ENCODE assay signal across 23 mouse cellular contexts in the genomic region with DNA sequence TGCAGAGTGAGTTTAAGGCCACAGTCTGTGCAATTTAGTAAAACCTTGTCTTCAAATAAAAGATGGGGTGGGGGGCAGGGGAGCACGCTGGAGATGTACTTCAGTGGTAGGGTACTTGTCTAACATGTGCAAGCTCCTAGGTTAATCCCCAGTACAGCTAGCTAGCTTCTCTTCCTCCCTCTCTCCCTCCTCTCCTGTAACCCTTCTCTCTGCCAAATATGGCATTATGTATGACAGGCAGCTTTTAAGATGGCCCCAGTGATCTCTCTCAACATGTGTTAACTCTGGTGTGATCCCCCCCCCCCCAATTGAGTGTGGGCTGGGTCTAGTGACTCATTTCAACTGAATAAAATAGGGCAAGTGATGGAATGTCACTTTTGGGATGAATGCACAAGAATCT. TPM values are rescaled to one million over a fixed set of nuclear protein-coding genes. Genes with fewer than 3 reads are reported as not detected.
DNase-seq lines count a peak whose midpoint lies in the region; ATAC-seq and TF ChIP-seq lines count a peak whose summit lies in the region.
"Had no signal": no experiment of that assay in that cellular context is flagged by ENCODE, and none has a peak within 500 bp of the region (broad histone marks: within the 10 kb centered on the region; RNA-seq: fewer than 3 reads in every experiment).

No protein-coding gene starts in this region.

- H3K27ac ChIP-seq in forebrain, embryonic 11.5 days (ENCODE audit: low read depth, low read length): no peak overlapping the region
- no peak overlapping the region for H3K27ac ChIP-seq in forebrain, embryonic 10.5 days
- H3K27ac ChIP-seq in intestine, embryonic 14.5 days (ENCODE audit: low read depth): no peak overlapping the region
- no peak overlapping the region for H3K27ac ChIP-seq in intestine, postnatal 0 days (ENCODE audit: low read depth, low read length)
- H3K27ac ChIP-seq in midbrain, embryonic 11.5 days (ENCODE audit: low read depth, low read length): no peak overlapping the region

- no peak for TF ChIP-seq CTCF in intestine, postnatal 0 days (IDR thresholded peaks at IDR 0.05; ENCODE audit: low read depth)

- 70% methylated on average over 1 of the region's 1 CpGs for WGBS in forebrain, embryonic 11.5 days
- WGBS in forebrain, embryonic 10.5 days: 100% methylated on average over 1 of the region's 1 CpGs
- WGBS in intestine, embryonic 14.5 days: 86% methylated on average over 1 of the region's 1 CpGs
- WGBS in intestine, postnatal 0 days: 75% methylated on average over 1 of the region's 1 CpGs
- 91% methylated on average over 1 of the region's 1 CpGs for WGBS in midbrain, embryonic 11.5 days

- no peaks in the 10 kb centered on the region for H3K27me3 ChIP-seq in forebrain, embryonic 11.5 days (ENCODE audit: control insufficient read depth, insufficient read depth, low read length)
- no peaks in the 10 kb centered on the region for H3K27me3 ChIP-seq in forebrain, embryonic 10.5 days (ENCODE audit: poor library complexity, severe bottlenecking)
- H3K27me3 ChIP-seq in intestine, embryonic 14.5 days (replicated peaks; ENCODE audit: control insufficient read depth, insufficient read depth, low read length): no peaks in the 10 kb centered on the region
- H3K27me3 ChIP-seq in intestine, postnatal 0 days (replicated peaks; ENCODE audit: control insufficient read depth, insufficient read depth, low read length): no peaks in the 10 kb centered on the region
- H3K27me3 ChIP-seq in myocyte (ENCODE audit: control insufficient read depth, insufficient read depth, insufficient read length): no peaks in the 10 kb centered on the region
- no peaks in the 10 kb centered on the region for H3K27me3 ChIP-seq in midbrain, embryonic 11.5 days (ENCODE audit: control insufficient read depth, insufficient read depth, low read length)
- H3K27me3 ChIP-seq: CH12.LX had no signal

- no peaks in the 10 kb centered on the region for H3K79me2 ChIP-seq in myocyte (ENCODE audit: control insufficient read depth, insufficient read depth)

- no peak for ATAC-seq in forebrain, embryonic 11.5 days (replicated peaks; ENCODE audit: low FRiP score)
- no peak for ATAC-seq in intestine, embryonic 14.5 days (replicated peaks; ENCODE audit: low FRiP score, low TSS enrichment, low read depth)
- no peak for ATAC-seq in intestine, postnatal 0 days
- no peak for ATAC-seq in midbrain, embryonic 11.5 days (ENCODE audit: low FRiP score)
- ATAC-seq: activated CD4-positive, CD25-positive, alpha-beta regulatory T cell, adult 4 months; CD4-positive, CD25-positive, alpha-beta regulatory T cell, adult 4 months; Patski had no signal

- no peaks in the 10 kb centered on the region for H3K4me1 ChIP-seq in forebrain, embryonic 11.5 days (replicated peaks; ENCODE audit: control insufficient read depth, insufficient read depth, low read length)
- peaks cover 8% of the 10 kb centered on the region for H3K4me1 ChIP-seq in forebrain, embryonic 10.5 days
- peaks cover 3% of the 10 kb centered on the region for H3K4me1 ChIP-seq in intestine, embryonic 14.5 days (replicated peaks; ENCODE audit: control insufficient read depth, insufficient read depth, low read length)
- no peaks in the 10 kb centered on the region for H3K4me1 ChIP-seq in intestine, postnatal 0 days (replicated peaks; ENCODE audit: control insufficient read depth, insufficient read depth, low read length)
- H3K4me1 ChIP-seq in midbrain, embryonic 11.5 days (ENCODE audit: control insufficient read depth, insufficient read depth, low read length): no peaks in the 10 kb centered on the region

- H3K4me3 ChIP-seq in forebrain, embryonic 11.5 days (ENCODE audit: low read depth, low read length): no peak overlapping the region
- H3K4me3 ChIP-seq in forebrain, embryonic 10.5 days: no peak overlapping the region
- no peak overlapping the region for H3K4me3 ChIP-seq in intestine, embryonic 14.5 days (ENCODE audit: low read depth, low read length)
- no peak overlapping the region for H3K4me3 ChIP-seq in intestine, postnatal 0 days (ENCODE audit: low read depth, low read length)
- no peak overlapping the region for H3K4me3 ChIP-seq in myocyte
- no peak overlapping the region for H3K4me3 ChIP-seq in midbrain, embryonic 11.5 days (ENCODE audit: low read depth, low read length)

- no peak overlapping the region for H3ac ChIP-seq in myocyte (ENCODE audit: control insufficient read depth, insufficient read length)

- no peak overlapping the region for H3K9ac ChIP-seq in forebrain, embryonic 11.5 days (ENCODE audit: low read length)
- H3K9ac ChIP-seq in intestine, embryonic 14.5 days (ENCODE audit: low read length): no peak overlapping the region
- no peak overlapping the region for H3K9ac ChIP-seq in intestine, postnatal 0 days (ENCODE audit: low read depth, low read length)
- H3K9ac ChIP-seq in midbrain, embryonic 11.5 days (ENCODE audit: low read length): no peak overlapping the region

- peak; percentile 29 for DNase-seq in forebrain, embryonic 11.5 days (ENCODE audit: low spot score)
- DNase-seq in forebrain, embryonic 10.5 days (ENCODE audit: extremely low spot score, low spot score): no peak
- peak; percentile 12 for DNase-seq in intestine, embryonic 14.5 days (ENCODE audit: low spot score)
- peak; percentile 46 for DNase-seq in Muller cell, postnatal 12 days (ENCODE audit: inconsistent ontology term)
- no peak for DNase-seq in midbrain, embryonic 11.5 days (ENCODE audit: low spot score, missing footprints)
- no peak for DNase-seq in kidney, postnatal 36 days
- DNase-seq: adrenal gland, adult 2 months; adrenal gland, adult 8-10 months; adrenal gland, postnatal 10 days; adrenal gland, postnatal 14 days; adrenal gland, postnatal 25 days; adrenal gland, postnatal 36 days; B cell, adult 2 months; cerebellum, adult 11 months; cerebellum, adult 11-12 months; cerebellum, adult 18-20 months had no signal

- no peak overlapping the region for H3K4me2 ChIP-seq in forebrain, embryonic 11.5 days (ENCODE audit: low read depth, low read length, severe bottlenecking)
- H3K4me2 ChIP-seq in intestine, embryonic 14.5 days (ENCODE audit: low read length): no peak overlapping the region
- no peak overlapping the region for H3K4me2 ChIP-seq in intestine, postnatal 0 days (replicated peaks; ENCODE audit: low read depth)
- H3K4me2 ChIP-seq in myocyte (ENCODE audit: low read depth): no peak overlapping the region
- no peak overlapping the region for H3K4me2 ChIP-seq in midbrain, embryonic 11.5 days

- no peaks in the 10 kb centered on the region for H3K36me3 ChIP-seq in forebrain, embryonic 11.5 days (ENCODE audit: control insufficient read depth, insufficient read depth, low read length)
- no peaks in the 10 kb centered on the region for H3K36me3 ChIP-seq in forebrain, embryonic 10.5 days (replicated peaks)
- H3K36me3 ChIP-seq in intestine, embryonic 14.5 days (ENCODE audit: control insufficient read depth, insufficient read depth, low read length): no peaks in the 10 kb centered on the region
- no peaks in the 10 kb centered on the region for H3K36me3 ChIP-seq in intestine, postnatal 0 days (ENCODE audit: control insufficient read depth, insufficient read depth)
- no peaks in the 10 kb centered on the region for H3K36me3 ChIP-seq in myocyte (ENCODE audit: control insufficient read depth, insufficient read depth)
- H3K36me3 ChIP-seq in midbrain, embryonic 11.5 days (ENCODE audit: control insufficient read depth, insufficient read depth, low read length): no peaks in the 10 kb centered on the region
- H3K36me3 ChIP-seq: G1E had no signal

- no peaks in the 10 kb centered on the region for H3K9me3 ChIP-seq in forebrain, embryonic 11.5 days (ENCODE audit: control insufficient read depth, low read length)
- no peaks in the 10 kb centered on the region for H3K9me3 ChIP-seq in forebrain, embryonic 10.5 days
- no peaks in the 10 kb centered on the region for H3K9me3 ChIP-seq in intestine, embryonic 14.5 days (ENCODE audit: control insufficient read depth, low read length)
- no peaks in the 10 kb centered on the region for H3K9me3 ChIP-seq in intestine, postnatal 0 days (ENCODE audit: control insufficient read depth)
- no peaks in the 10 kb centered on the region for H3K9me3 ChIP-seq in midbrain, embryonic 11.5 days (ENCODE audit: control insufficient read depth, low read length)

- TF ChIP-seq POLR2A in myocyte (IDR thresholded peaks at IDR 0.05; ENCODE audit: insufficient read length, low read depth): no peak

TF ChIP-seq in myocyte, 11 proteins besides CTCF, POLR2A, EP300 and RAD21:
- TF ChIP-seq MAX (IDR thresholded peaks at IDR 0.05; ENCODE audit: low read depth) (no peak), SRF (IDR thresholded peaks at IDR 0.05; ENCODE audit: control insufficient read depth, insufficient read length, low read depth) (peak; percentile 91)

RNA-seq across cellular contexts. Expression of a gene that starts 21.9 kb away (rescaled TPM):
- not detected in 2 replicates for polyA plus RNA-seq in forebrain, embryonic 11.5 days (2014; fragmentation: Nextera tagmentation; extraction: Ambion mirVana)
- not detected in 2 replicates for polyA plus RNA-seq in forebrain, embryonic 10.5 days (2016; fragmentation: Nextera tagmentation; extraction: Ambion mirVana)
- polyA plus RNA-seq in intestine, embryonic 14.5 days (2014; fragmentation: Nextera tagmentation; extraction: Ambion mirVana): 0.01 TPM in 1 of 2 replicates, not detected in the other
- not detected in 2 replicates for polyA plus RNA-seq in intestine, postnatal 0 days (2015; fragmentation: Nextera tagmentation; extraction: Ambion mirVana)
- 0.22 TPM for polyA plus RNA-seq in myocyte (2012; fragmentation: generic; extraction: Trizol)
- polyA plus RNA-seq in midbrain, embryonic 11.5 days (2014; fragmentation: Nextera tagmentation; extraction: Ambion mirVana): not detected in 2 replicates
- polyA plus RNA-seq: activated CD4-positive, CD25-positive, alpha-beta regulatory T cell, adult 4 months; adrenal gland, adult 2 months had no signal

RNA-seq across cellular contexts. Expression of a gene that starts 41.6 kb away (rescaled TPM):
- not detected in 2 replicates for polyA plus RNA-seq in forebrain, embryonic 11.5 days (2014; fragmentation: Nextera tagmentation; extraction: Ambion mirVana)
- polyA plus RNA-seq in forebrain, embryonic 10.5 days (2016; fragmentation: Nextera tagmentation; extraction: Ambion mirVana): not detected in 2 replicates
- not detected in 2 replicates for polyA plus RNA-seq in intestine, embryonic 14.5 days (2014; fragmentation: Nextera tagmentation; extraction: Ambion mirVana)
- not detected in 2 replicates for polyA plus RNA-seq in intestine, postnatal 0 days (2015; fragmentation: Nextera tagmentation; extraction: Ambion mirVana)
- 2.4 TPM for polyA plus RNA-seq in myocyte (2012; fragmentation: generic; extraction: Trizol)
- not detected in 2 replicates for polyA plus RNA-seq in midbrain, embryonic 11.5 days (2014; fragmentation: Nextera tagmentation; extraction: Ambion mirVana)
- polyA plus RNA-seq: activated CD4-positive, CD25-positive, alpha-beta regulatory T cell, adult 4 months; adrenal gland, adult 2 months; CD4-positive, CD25-positive, alpha-beta regulatory T cell, adult 4 months; Patski had no signal

Comparison
In these comparisons a context has a peak if more than half of its experiments do, and no peak if none do; other contexts are left out.
1. DNase-seq: peak in forebrain, embryonic 11.5 days (single experiment), intestine, embryonic 14.5 days (single experiment) and Muller cell, postnatal 12 days (single experiment); none in forebrain, embryonic 10.5 days (single experiment), midbrain, embryonic 11.5 days (single experiment) and kidney, postnatal 36 days (0 of 2).